Mouse (Mus musculus) cortical plate, adult 2 months (tissue): ENCODE data around the gene Csnk2a2.

Experiments used
- CTCF ChIP-seq: fragments of 200-500 bp; IDR thresholded peaks from 2 replicates; pipeline ENCODE4 v1.5.1; 2011; ENCODE audit warnings: mild to moderate bottlenecking, control low read depth, low read length; ENCODE audit not compliant: insufficient read depth; ENCODE audit errors: extremely low read depth
- POLR2A ChIP-seq: fragments of 200-500 bp; IDR thresholded peaks from 2 replicates; pipeline ENCODE4 v1.6.1; 2011; ENCODE audit warnings: mild to moderate bottlenecking, low read length, control low read depth; ENCODE audit not compliant: insufficient read depth; ENCODE audit errors: extremely low read depth

DNA sequence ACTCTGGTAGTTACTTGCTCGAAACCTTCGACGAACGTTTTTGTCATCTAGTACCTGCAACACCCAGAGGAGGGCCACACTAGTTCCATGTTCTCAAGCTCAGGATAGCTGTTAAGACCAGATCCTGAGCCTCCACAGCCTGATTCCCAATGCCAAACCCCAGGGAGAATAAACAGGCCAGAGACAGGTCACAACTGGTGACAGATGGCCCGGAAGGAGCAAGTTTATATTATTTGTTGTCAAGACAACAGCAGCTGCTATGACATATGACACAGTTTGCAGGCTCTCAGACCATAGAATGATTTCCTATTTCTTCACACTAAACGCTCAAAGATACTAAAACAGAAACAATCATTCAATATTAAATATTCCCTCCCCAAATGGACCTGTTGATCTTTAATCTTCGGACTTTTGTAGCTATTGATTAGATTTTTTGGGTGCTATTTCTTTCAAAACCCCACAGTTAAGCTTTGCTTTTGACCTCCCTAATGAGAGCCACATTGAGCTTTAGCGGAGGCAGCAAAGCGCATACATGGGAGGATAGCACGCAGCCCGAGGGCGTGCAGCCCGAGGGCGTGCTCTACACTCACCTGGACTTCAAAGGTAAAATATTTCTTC lies 67.5 kb downstream of the Csnk2a2 start:
- TF ChIP-seq CTCF (no peak), POLR2A (no peak)
